ENCODE assay signal across 10 mouse cellular contexts in the genomic region with DNA sequence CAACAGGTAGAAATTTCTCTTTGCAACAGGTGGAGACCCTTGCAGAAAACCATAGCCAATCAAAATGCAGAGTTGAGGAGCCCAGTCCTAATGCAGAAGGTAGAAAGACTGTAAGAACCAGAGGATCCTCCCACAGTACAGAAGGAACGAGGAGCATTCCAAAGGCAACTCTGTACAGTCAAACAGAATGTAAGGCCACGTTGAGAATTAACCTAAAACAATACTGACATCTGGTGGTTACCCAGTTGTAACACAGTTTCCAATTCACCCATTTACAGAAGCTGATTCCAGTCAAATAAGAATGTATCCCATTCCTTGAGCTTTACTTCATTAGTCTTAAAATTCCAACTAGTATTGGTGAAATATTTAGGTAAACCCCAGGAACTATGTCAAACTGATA. TPM values are rescaled to one million over a fixed set of nuclear protein-coding genes. Genes with fewer than 3 reads are reported as not detected.
DNase-seq lines count a peak whose midpoint lies in the region; ATAC-seq and TF ChIP-seq lines count a peak whose summit lies in the region.
"Had no signal": no experiment of that assay in that cellular context is flagged by ENCODE, and none has a peak within 500 bp of the region (broad histone marks: within the 10 kb centered on the region; RNA-seq: fewer than 3 reads in every experiment).

No protein-coding gene starts in this region.

- DNase-seq in kidney, adult 11 months = peak; percentile 4
- no peak for DNase-seq in kidney, postnatal 25 days
- peak; percentile 19 for DNase-seq in ES-E14 (ENCODE audit: low read depth, low spot score)
- peak; percentile 85 for DNase-seq in midbrain, embryonic 14.5 days
- no peak for DNase-seq in yolk sac, embryonic 10.5 days (ENCODE audit: low spot score)
- no peak for DNase-seq in right cerebral cortex, postnatal 36 days (ENCODE audit: low spot score in 2 of 2)

- in situ Hi-C loops in ES-E14 (cut with MboI; ENCODE audit: low sequenced_read_pairs in 2 of 2, unreplicated experiment in 2 of 2) = loop anchor here (10.0 kb wide), 1 partner anchor 650 kb away; no protein-coding TSS in a partner anchor

- no peak overlapping the region for H3K27ac ChIP-seq in ES-E14 (ENCODE audit: insufficient read depth, low read depth, low read length, poor library complexity, severe bottlenecking)
- no peak overlapping the region for H3K27ac ChIP-seq in cortical plate, adult 2 months (ENCODE audit: insufficient read depth, low read length)
- H3K27ac ChIP-seq in intestine, embryonic 16.5 days (ENCODE audit: low read length) = no peak overlapping the region
- no peak overlapping the region for H3K27ac ChIP-seq in midbrain, embryonic 14.5 days (replicated peaks; ENCODE audit: low read depth, low read length)

- no peaks in the 10 kb centered on the region for H3K27me3 ChIP-seq in intestine, embryonic 16.5 days (replicated peaks; ENCODE audit: control insufficient read depth, insufficient read depth, low read length)
- H3K27me3 ChIP-seq in midbrain, embryonic 14.5 days (ENCODE audit: control insufficient read depth, insufficient read depth, low read length) = no peaks in the 10 kb centered on the region

- no peak overlapping the region for H3K4me2 ChIP-seq in intestine, embryonic 16.5 days (ENCODE audit: low read depth, low read length)
- H3K4me2 ChIP-seq in midbrain, embryonic 14.5 days (ENCODE audit: low read length) = no peak overlapping the region

- no peak overlapping the region for H3K4me3 ChIP-seq in ES-E14 (ENCODE audit: insufficient read depth in 1 of 2, low read depth in 1 of 2, low read length in 2 of 2, poor library complexity in 1 of 2, severe bottlenecking in 1 of 2)
- H3K4me3 ChIP-seq in cortical plate, adult 2 months (ENCODE audit: insufficient read depth, low read length) = no peak overlapping the region
- H3K4me3 ChIP-seq in intestine, embryonic 16.5 days (ENCODE audit: low read length) = no peak overlapping the region
- H3K4me3 ChIP-seq in midbrain, embryonic 14.5 days (replicated peaks; ENCODE audit: low read depth, low read length) = no peak overlapping the region

- no peak overlapping the region for H3K9ac ChIP-seq in ES-E14 (ENCODE audit: insufficient read depth, low read depth, low read length, poor library complexity, severe bottlenecking)
- H3K9ac ChIP-seq in intestine, embryonic 16.5 days (ENCODE audit: low read depth, low read length) = no peak overlapping the region
- H3K9ac ChIP-seq in midbrain, embryonic 14.5 days (replicated peaks; ENCODE audit: low read length) = no peak overlapping the region

- peak; percentile 26; the same call in 1 of the 2 replicates for TF ChIP-seq CTCF in cortical plate, adult 2 months (IDR thresholded peaks at IDR 0.05; ENCODE audit: extremely low read depth, insufficient read depth, low read length)

- no peaks in the 10 kb centered on the region for H3K4me1 ChIP-seq in ES-E14 (ENCODE audit: control insufficient read depth in 2 of 2, insufficient read depth in 2 of 2, low read length in 2 of 2, poor library complexity in 1 of 2)
- H3K4me1 ChIP-seq in cortical plate, adult 2 months (ENCODE audit: control insufficient read depth, insufficient read depth, low read length) = no peaks in the 10 kb centered on the region
- H3K4me1 ChIP-seq in intestine, embryonic 16.5 days (ENCODE audit: control insufficient read depth, insufficient read depth, low read length) = no peaks in the 10 kb centered on the region
- H3K4me1 ChIP-seq in midbrain, embryonic 14.5 days (ENCODE audit: control insufficient read depth, insufficient read depth, low read length) = no peaks in the 10 kb centered on the region

- no peaks in the 10 kb centered on the region for H3K9me3 ChIP-seq in ES-E14 (ENCODE audit: control insufficient read depth, insufficient read depth, low read depth, low read length)
- no peaks in the 10 kb centered on the region for H3K9me3 ChIP-seq in intestine, embryonic 16.5 days (ENCODE audit: control insufficient read depth, low read length)
- no peaks in the 10 kb centered on the region for H3K9me3 ChIP-seq in midbrain, embryonic 14.5 days (ENCODE audit: control insufficient read depth, low read length)

- peak; percentile 73 for ATAC-seq in intestine, embryonic 16.5 days
- ATAC-seq in midbrain, embryonic 14.5 days (ENCODE audit: low FRiP score, low TSS enrichment) = peak; percentile 70; the same call in 1 of the 2 replicates

- WGBS in intestine, embryonic 16.5 days = 3% methylated on average over 2 of the region's 2 CpGs
- WGBS in midbrain, embryonic 14.5 days = 7% methylated on average over 2 of the region's 2 CpGs

- H3K36me3 ChIP-seq in ES-E14 (ENCODE audit: control insufficient read depth, insufficient read depth, low read length, poor library complexity, severe bottlenecking) = no peaks in the 10 kb centered on the region
- H3K36me3 ChIP-seq in intestine, embryonic 16.5 days (ENCODE audit: control insufficient read depth, insufficient read depth, low read length) = no peaks in the 10 kb centered on the region
- H3K36me3 ChIP-seq in midbrain, embryonic 14.5 days (ENCODE audit: control insufficient read depth, insufficient read depth, low read length) = no peaks in the 10 kb centered on the region

- no peak for TF ChIP-seq POLR2A in cortical plate, adult 2 months (IDR thresholded peaks at IDR 0.05; ENCODE audit: extremely low read depth, insufficient read depth, low read length)

TF ChIP-seq in ES-E14, 5 proteins besides CTCF, POLR2A, EP300 and RAD21:
- TF ChIP-seq ZC3H11A (IDR thresholded peaks at IDR 0.05; ENCODE audit: borderline replicate concordance, low read depth, low read length) (peak; percentile 89), HCFC1 (IDR thresholded peaks at IDR 0.05; ENCODE audit: borderline replicate concordance, insufficient read depth, low read length) (no peak)

RNA-seq across cellular contexts. Expression of gene Scin, which starts 30.6 kb away (rescaled TPM):
- total RNA-seq in ES-E14 (2012; rRNA removed) = 0.21 and 0.31 TPM in 2 replicates
- 0.06 and 0.13 TPM in 2 replicates for polyA plus RNA-seq in cortical plate, adult 2 months (2012; rRNA removed)
- polyA plus RNA-seq in intestine, embryonic 16.5 days (2015; fragmentation: Nextera tagmentation; extraction: Ambion mirVana) = 67.5 and 79.3 TPM in 2 replicates
- polyA plus RNA-seq in midbrain, embryonic 14.5 days (2014; fragmentation: Nextera tagmentation; extraction: Ambion mirVana) = 0.11 TPM in 1 of 2 replicates, not detected in the other
- total RNA-seq: left cerebral cortex, postnatal 10 days had no signal

RNA-seq across cellular contexts. Expression of gene Lsmem1, which starts 34.7 kb away (rescaled TPM):
- total RNA-seq in ES-E14 (2012; rRNA removed) = 0.09 and 0.16 TPM in 2 replicates
- polyA plus RNA-seq in cortical plate, adult 2 months (2012; rRNA removed) = 0.81 and 0.86 TPM in 2 replicates
- not detected in 2 replicates for polyA plus RNA-seq in intestine, embryonic 16.5 days (2015; fragmentation: Nextera tagmentation; extraction: Ambion mirVana)
- polyA plus RNA-seq in midbrain, embryonic 14.5 days (2014; fragmentation: Nextera tagmentation; extraction: Ambion mirVana) = not detected in 2 replicates
- polyA plus RNA-seq: testis, adult 2 months had no signal

Comparison
In these comparisons a context has a peak if more than half of its experiments do, and no peak if none do; other contexts are left out.
1. DNase-seq: peak in kidney, adult 11 months (single experiment), ES-E14 (single experiment) and midbrain, embryonic 14.5 days (single experiment); none in kidney, postnatal 25 days (0 of 2), yolk sac, embryonic 10.5 days (single experiment) and right cerebral cortex, postnatal 36 days (0 of 2).
2. RNA of gene Scin, which starts 30.6 kb away (polyA plus RNA-seq): 67.5 to 79.3 TPM in intestine, embryonic 16.5 days; 0.11 TPM in midbrain, embryonic 14.5 days and 0.06 to 0.13 TPM in cortical plate, adult 2 months; every median in the first group is over 10 times any median in the second.